Mouse (Mus musculus): ENCODE data around the gene Gm5767.

DNA sequence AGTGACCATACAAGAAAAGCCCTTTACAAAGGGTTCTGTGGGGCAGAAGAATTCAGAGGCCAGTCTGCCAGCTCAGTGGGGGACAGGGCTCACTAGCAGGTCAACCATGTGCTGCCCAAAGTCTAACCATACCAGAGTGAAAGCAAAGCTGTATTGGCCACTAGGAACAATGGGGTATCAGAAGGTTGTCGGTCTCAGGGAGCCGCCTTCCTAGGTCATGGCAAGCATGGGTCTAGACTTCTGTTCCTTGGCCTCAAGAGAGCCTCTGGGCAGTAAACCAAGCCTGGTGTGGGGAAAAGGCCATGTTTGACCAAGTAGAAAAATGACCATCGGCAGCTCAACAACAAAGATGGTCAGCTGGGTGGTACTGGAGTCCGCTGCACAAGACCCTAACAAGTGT lies 21.8 kb upstream of the Gm5767 start:
- no peak for TF ChIP-seq CHD2 (IDR thresholded peaks at IDR 0.05; ENCODE audit: low read depth, low read length)
- no peak for TF ChIP-seq HCFC1 (IDR thresholded peaks at IDR 0.05; ENCODE audit: borderline replicate concordance, insufficient read depth, low read length)
- no peak for TF ChIP-seq ZNF384 (IDR thresholded peaks at IDR 0.05; ENCODE audit: low read depth, low read length)
